Mouse (Mus musculus): ENCODE data around the gene Epc2. TPM values are rescaled to one million over a fixed set of nuclear protein-coding genes. Genes with fewer than 3 reads are reported as not detected.

Gene Epc2
- polyA plus RNA-seq, 1 experiment from 2014 or later, result 14.1 TPM

GRCm38 (mm10) chr2:49572684-49573083 is 121.4 kb downstream of the Epc2 start:
- WGBS, result 58% methylated on average over 9 of the region's 9 CpGs
- no peak overlapping the region for H3K27ac ChIP-seq (replicated peaks; ENCODE audit: low read depth, low read length)
- no peak overlapping the region for H3K4me3 ChIP-seq (ENCODE audit: low read depth, low read length)
- H3K9ac ChIP-seq (replicated peaks; ENCODE audit: low read length), result no peak overlapping the region
- H3K9me3 ChIP-seq (replicated peaks; ENCODE audit: control insufficient read depth, low read length), result no peaks in the 10 kb centered on the region
- H3K4me2 ChIP-seq (ENCODE audit: low read depth, low read length), result no peak overlapping the region
- ATAC-seq (replicated peaks; ENCODE audit: insufficient number of reproducible peaks, low FRiP score, low TSS enrichment, low read depth) (no peak), DNase-seq (ENCODE audit: low spot score) (no peak)
- H3K36me3 ChIP-seq (replicated peaks; ENCODE audit: control insufficient read depth, insufficient read depth, low read depth, low read length), result no peaks in the 10 kb centered on the region
- no peaks in the 10 kb centered on the region for H3K27me3 ChIP-seq (ENCODE audit: control insufficient read depth, insufficient read depth, low read length)
- H3K4me1 ChIP-seq (ENCODE audit: control insufficient read depth, insufficient read depth, low read length), result peaks cover 6% of the 10 kb centered on the region; the same call in 1 of the 2 replicates

- Histone ChIP-seq H3K36me3 (replicated peaks; ENCODE audit: control insufficient read depth, insufficient read depth, low read depth, low read length) (no peaks in the 10 kb centered on the region), H3K27ac (replicated peaks; ENCODE audit: low read depth, low read length) (no peak overlapping the region), H3K9me3 (replicated peaks; ENCODE audit: control insufficient read depth, low read length) (no peaks in the 10 kb centered on the region), H3K9ac (replicated peaks; ENCODE audit: low read length) (no peak overlapping the region), H3K27me3 (ENCODE audit: control insufficient read depth, insufficient read depth, low read length) (no peaks in the 10 kb centered on the region), H3K4me2 (ENCODE audit: low read depth, low read length) (no peak overlapping the region), H3K4me3 (ENCODE audit: low read depth, low read length) (no peak overlapping the region), H3K4me1 (ENCODE audit: control insufficient read depth, insufficient read depth, low read length) (peaks cover 6% of the 10 kb centered on the region; the same call in 1 of the 2 replicates)
- ATAC-seq (replicated peaks; ENCODE audit: insufficient number of reproducible peaks, low FRiP score, low TSS enrichment, low read depth) (no peak), DNase-seq (ENCODE audit: low spot score) (no peak)
- WGBS, result 85% methylated on average over 3 of the region's 3 CpGs
These were observed 122.0 kb downstream of the Epc2 start for GRCm38 (mm10) chr2:49573282-49573681.

GRCm38 (mm10) chr2:49580585-49580984 is 129.3 kb downstream of the Epc2 start:
- DNase-seq (ENCODE audit: low spot score), result no peak
- Histone ChIP-seq H3K36me3 (replicated peaks; ENCODE audit: control insufficient read depth, insufficient read depth, low read depth, low read length) (no peaks in the 10 kb centered on the region), H3K9ac (replicated peaks; ENCODE audit: low read length) (no peak overlapping the region), H3K4me1 (ENCODE audit: control insufficient read depth, insufficient read depth, low read length) (no peaks in the 10 kb centered on the region), H3K9me3 (replicated peaks; ENCODE audit: control insufficient read depth, low read length) (no peaks in the 10 kb centered on the region), H3K4me2 (ENCODE audit: low read depth, low read length) (no peak overlapping the region), H3K4me3 (ENCODE audit: low read depth, low read length) (no peak overlapping the region), H3K27me3 (ENCODE audit: control insufficient read depth, insufficient read depth, low read length) (no peaks in the 10 kb centered on the region), H3K27ac (replicated peaks; ENCODE audit: low read depth, low read length) (no peak overlapping the region)
- ATAC-seq (replicated peaks; ENCODE audit: insufficient number of reproducible peaks, low FRiP score, low TSS enrichment, low read depth), result no peak
- 82% methylated on average over 3 of the region's 3 CpGs for WGBS

- ATAC-seq (replicated peaks; ENCODE audit: insufficient number of reproducible peaks, low FRiP score, low TSS enrichment, low read depth) (no peak), DNase-seq (ENCODE audit: low spot score) (no peak)
- Histone ChIP-seq H3K4me3 (ENCODE audit: low read depth, low read length) (no peak overlapping the region), H3K4me1 (ENCODE audit: control insufficient read depth, insufficient read depth, low read length) (no peaks in the 10 kb centered on the region), H3K9ac (replicated peaks; ENCODE audit: low read length) (no peak overlapping the region), H3K9me3 (replicated peaks; ENCODE audit: control insufficient read depth, low read length) (no peaks in the 10 kb centered on the region), H3K4me2 (ENCODE audit: low read depth, low read length) (no peak overlapping the region), H3K27ac (replicated peaks; ENCODE audit: low read depth, low read length) (no peak overlapping the region), H3K27me3 (ENCODE audit: control insufficient read depth, insufficient read depth, low read length) (no peaks in the 10 kb centered on the region), H3K36me3 (replicated peaks; ENCODE audit: control insufficient read depth, insufficient read depth, low read depth, low read length) (no peaks in the 10 kb centered on the region)
- WGBS, result 85% methylated on average over 5 of the region's 5 CpGs
These were observed 131.3 kb downstream of the Epc2 start for GRCm38 (mm10) chr2:49582546-49582945.

GRCm38 (mm10) chr2:49583311-49583710 is 132.0 kb downstream of the Epc2 start:
- no peak overlapping the region for H3K27ac ChIP-seq (replicated peaks; ENCODE audit: low read depth, low read length)
- no peak overlapping the region for H3K4me2 ChIP-seq (ENCODE audit: low read depth, low read length)
- no peak overlapping the region for H3K9ac ChIP-seq (replicated peaks; ENCODE audit: low read length)
- no peaks in the 10 kb centered on the region for H3K9me3 ChIP-seq (replicated peaks; ENCODE audit: control insufficient read depth, low read length)
- H3K4me1 ChIP-seq (ENCODE audit: control insufficient read depth, insufficient read depth, low read length), result no peaks in the 10 kb centered on the region
- H3K4me3 ChIP-seq (ENCODE audit: low read depth, low read length), result no peak overlapping the region
- no peaks in the 10 kb centered on the region for H3K27me3 ChIP-seq (ENCODE audit: control insufficient read depth, insufficient read depth, low read length)
- no peaks in the 10 kb centered on the region for H3K36me3 ChIP-seq (replicated peaks; ENCODE audit: control insufficient read depth, insufficient read depth, low read depth, low read length)
- 89% methylated on average over 2 of the region's 2 CpGs for WGBS
- ATAC-seq (replicated peaks; ENCODE audit: insufficient number of reproducible peaks, low FRiP score, low TSS enrichment, low read depth), result no peak
- no peak for DNase-seq (ENCODE audit: low spot score)

- Histone ChIP-seq H3K27ac (replicated peaks; ENCODE audit: low read depth, low read length) (no peak overlapping the region), H3K36me3 (replicated peaks; ENCODE audit: control insufficient read depth, insufficient read depth, low read depth, low read length) (no peaks in the 10 kb centered on the region), H3K4me2 (ENCODE audit: low read depth, low read length) (no peak overlapping the region), H3K4me1 (ENCODE audit: control insufficient read depth, insufficient read depth, low read length) (no peaks in the 10 kb centered on the region), H3K9me3 (replicated peaks; ENCODE audit: control insufficient read depth, low read length) (no peaks in the 10 kb centered on the region), H3K9ac (replicated peaks; ENCODE audit: low read length) (no peak overlapping the region), H3K4me3 (ENCODE audit: low read depth, low read length) (no peak overlapping the region), H3K27me3 (ENCODE audit: control insufficient read depth, insufficient read depth, low read length) (no peaks in the 10 kb centered on the region)
- 52% methylated on average over 5 of the region's 5 CpGs for WGBS
- DNase-seq (ENCODE audit: low spot score), result no peak
- no peak for ATAC-seq (replicated peaks; ENCODE audit: insufficient number of reproducible peaks, low FRiP score, low TSS enrichment, low read depth)
These were observed 139.2 kb downstream of the Epc2 start for GRCm38 (mm10) chr2:49590450-49590849.

- ATAC-seq (replicated peaks; ENCODE audit: insufficient number of reproducible peaks, low FRiP score, low TSS enrichment, low read depth), result no peak
These were observed 141.6 kb downstream of the Epc2 start for GRCm38 (mm10) chr2:49592926-49593325.

GRCm38 (mm10) chr2:49594886-49595285 is 143.6 kb downstream of the Epc2 start:
- H3K4me2 ChIP-seq (ENCODE audit: low read depth, low read length), result no peak overlapping the region
- DNase-seq (ENCODE audit: low spot score) (no peak), ATAC-seq (replicated peaks; ENCODE audit: insufficient number of reproducible peaks, low FRiP score, low TSS enrichment, low read depth) (no peak)
- no peaks in the 10 kb centered on the region for H3K27me3 ChIP-seq (ENCODE audit: control insufficient read depth, insufficient read depth, low read length)
- H3K9me3 ChIP-seq (replicated peaks; ENCODE audit: control insufficient read depth, low read length), result no peaks in the 10 kb centered on the region
- H3K4me1 ChIP-seq (ENCODE audit: control insufficient read depth, insufficient read depth, low read length), result no peaks in the 10 kb centered on the region
- H3K27ac ChIP-seq (replicated peaks; ENCODE audit: low read depth, low read length), result no peak overlapping the region
- no peak overlapping the region for H3K4me3 ChIP-seq (ENCODE audit: low read depth, low read length)
- no peak overlapping the region for H3K9ac ChIP-seq (replicated peaks; ENCODE audit: low read length)
- no peaks in the 10 kb centered on the region for H3K36me3 ChIP-seq (replicated peaks; ENCODE audit: control insufficient read depth, insufficient read depth, low read depth, low read length)
- WGBS, result 85% methylated on average over 7 of the region's 7 CpGs

More at GRCm38 (mm10) chr2:49592926-49593325, 141.6 kb downstream of the Epc2 start:
- Histone ChIP-seq H3K4me1 (ENCODE audit: control insufficient read depth, insufficient read depth, low read length) (no peaks in the 10 kb centered on the region), H3K27ac (replicated peaks; ENCODE audit: low read depth, low read length) (no peak overlapping the region), H3K27me3 (ENCODE audit: control insufficient read depth, insufficient read depth, low read length) (no peaks in the 10 kb centered on the region), H3K9me3 (replicated peaks; ENCODE audit: control insufficient read depth, low read length) (no peaks in the 10 kb centered on the region), H3K4me2 (ENCODE audit: low read depth, low read length) (no peak overlapping the region), H3K9ac (replicated peaks; ENCODE audit: low read length) (no peak overlapping the region), H3K36me3 (replicated peaks; ENCODE audit: control insufficient read depth, insufficient read depth, low read depth, low read length) (no peaks in the 10 kb centered on the region), H3K4me3 (ENCODE audit: low read depth, low read length) (no peak overlapping the region)
- DNase-seq (ENCODE audit: low spot score), result peak; percentile 77

All from embryonic facial prominence, embryonic 11.5 days (tissue).